Mouse (Mus musculus) naive thymus-derived CD4-positive, alpha-beta T cell, adult 2 months (primary cell): ENCODE measurements around the gene Pkn3.
"Not testable (repeated sequence)": the region's sequence is repeated elsewhere in the genome, so short reads cannot be mapped to it uniquely, and the experiment has no call there.

Source experiments
- DNase-seq: peaks from one replicate; pipeline ENCODE4 v3.0.0-alpha.2; 2011; ENCODE audit warnings: low read depth

Gene Pkn3

GRCm38 (mm10) chr2:30140021-30140420, 62.5 kb downstream of the Pkn3 start:
- not testable (repeated sequence) for DNase-seq
